Mouse (Mus musculus): ENCODE results near the gene Gadd45b. TPM values are rescaled to one million over a fixed set of nuclear protein-coding genes. Genes with fewer than 3 reads are reported as not detected.

Gadd45b gene
- total RNA-seq (2021): 10 to 100 TPM; 10.9 to 11.1 TPM
- long read RNA-seq, experiment 1, partial matches to known transcripts: 0 of 1 reads
- long read RNA-seq, experiment 1, other reads (novel, unspliced or antisense): 0 of 1 reads
- long read RNA-seq, experiment 2, partial matches to known transcripts: 0 of 5 reads
- long read RNA-seq, experiment 2, other reads (novel, unspliced or antisense): 0 of 5 reads

DNA sequence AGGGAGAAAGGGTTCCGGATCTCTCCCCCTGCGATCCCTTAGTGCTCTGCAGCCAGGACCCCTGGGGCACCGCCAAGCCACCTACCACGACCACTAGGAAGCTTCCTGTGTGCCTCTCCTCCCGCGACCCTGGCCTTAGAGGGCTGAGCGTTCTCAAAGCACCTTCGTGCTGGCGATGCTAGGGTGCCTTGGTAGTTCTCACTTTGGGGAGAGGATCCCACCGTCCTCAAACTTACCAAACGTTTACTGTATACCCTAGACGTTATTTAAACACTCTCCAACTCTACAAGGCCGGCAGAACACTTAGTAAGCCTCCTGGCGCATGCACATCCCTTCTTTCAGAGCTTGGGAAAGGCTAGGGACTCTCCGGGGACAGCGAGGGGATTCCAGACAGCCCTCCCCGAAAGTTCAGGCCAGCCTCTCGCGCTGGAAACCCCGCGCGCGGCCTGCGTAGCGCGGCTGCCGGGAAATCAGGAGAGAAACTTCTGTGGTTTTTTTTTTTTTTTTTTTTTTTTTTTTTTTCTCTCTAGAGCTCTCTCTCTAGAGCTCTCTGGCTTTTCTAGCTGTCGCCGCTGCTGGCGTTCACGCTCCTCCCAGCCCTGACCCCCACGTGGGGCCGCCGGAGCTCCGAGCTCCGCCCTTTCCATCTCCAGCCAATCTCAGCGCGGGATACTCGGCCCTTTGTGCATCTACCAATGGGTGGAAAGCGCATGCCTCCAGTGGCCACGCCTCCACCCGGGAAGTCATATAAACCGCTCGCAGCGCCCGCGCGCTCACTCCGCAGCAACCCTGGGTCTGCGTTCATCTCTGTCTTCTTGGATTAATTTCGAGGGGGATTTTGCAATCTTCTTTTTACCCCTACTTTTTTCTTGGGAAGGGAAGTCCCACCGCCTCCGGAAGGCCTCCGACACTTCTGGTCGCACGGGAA lies at the start of gene Gadd45b:
TSS of gene Gadd45b (plus strand) at position 775 of the 928 bp plus-strand sequence.
- DNase-seq (ENCODE audit: low spot score in 2 of 2): peak; percentile 97

GRCm38 (mm10) chr10:80880131-80880641 lies 49.7 kb upstream of the Gadd45b start:
- DNase-seq (ENCODE audit: low spot score in 2 of 2): no peak

- DNase-seq (ENCODE audit: low spot score in 2 of 2): no peak
Measured at GRCm38 (mm10) chr10:80880901-80881300, 49.0 kb upstream of the Gadd45b start.

- DNase-seq (ENCODE audit: low spot score in 2 of 2): peak in 1 of 2 experiments; percentile 68
Measured at GRCm38 (mm10) chr10:80881301-80881700, 48.6 kb upstream of the Gadd45b start.

DNA sequence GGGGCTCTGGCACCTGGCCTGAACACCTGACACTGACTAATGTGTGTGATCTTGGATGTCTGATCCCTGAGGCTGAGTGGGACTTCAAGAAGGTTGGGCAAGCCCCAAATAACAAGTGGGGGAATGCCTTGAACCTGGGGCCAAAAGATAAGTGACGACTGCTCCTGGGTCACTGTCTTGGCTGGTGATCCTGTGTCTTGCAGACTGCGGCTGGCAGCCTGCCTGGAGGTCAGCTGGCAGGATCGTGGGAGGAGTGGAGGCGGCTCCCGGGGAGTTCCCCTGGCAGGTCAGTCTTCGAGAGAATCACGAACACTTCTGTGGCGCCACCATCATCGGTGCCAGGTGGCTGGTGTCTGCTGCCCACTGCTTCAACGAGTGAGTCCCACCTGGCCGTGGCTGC lies 42.7 kb upstream of the Gadd45b start:
- DNase-seq (ENCODE audit: low spot score in 2 of 2): peak in 1 of 2 experiments; percentile 43

GRCm38 (mm10) chr10:80895100-80895499 lies 34.8 kb upstream of the Gadd45b start:
- DNase-seq (ENCODE audit: low spot score in 2 of 2): no peak

DNA sequence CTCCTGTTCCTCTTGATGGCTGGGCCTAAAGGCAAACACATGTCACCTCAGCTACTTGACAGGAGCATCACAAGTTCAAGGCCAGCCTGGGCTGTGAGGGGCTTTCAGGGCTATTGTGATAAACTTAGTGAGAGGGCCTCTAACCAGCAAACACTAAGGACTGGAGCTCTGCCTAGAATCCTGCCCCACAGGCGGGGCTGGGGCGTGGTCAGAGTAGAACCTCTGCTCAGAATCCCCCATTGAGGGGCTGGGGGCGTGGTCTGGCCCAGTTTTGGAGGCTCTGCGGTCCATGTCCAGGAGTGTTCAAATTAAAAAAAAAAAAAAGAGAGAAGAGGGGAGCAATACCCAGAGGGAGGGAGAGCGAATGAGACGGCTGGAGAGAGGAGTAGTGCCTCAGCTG lies 34.2 kb upstream of the Gadd45b start:
- DNase-seq (ENCODE audit: low spot score in 2 of 2): no peak

DNA sequence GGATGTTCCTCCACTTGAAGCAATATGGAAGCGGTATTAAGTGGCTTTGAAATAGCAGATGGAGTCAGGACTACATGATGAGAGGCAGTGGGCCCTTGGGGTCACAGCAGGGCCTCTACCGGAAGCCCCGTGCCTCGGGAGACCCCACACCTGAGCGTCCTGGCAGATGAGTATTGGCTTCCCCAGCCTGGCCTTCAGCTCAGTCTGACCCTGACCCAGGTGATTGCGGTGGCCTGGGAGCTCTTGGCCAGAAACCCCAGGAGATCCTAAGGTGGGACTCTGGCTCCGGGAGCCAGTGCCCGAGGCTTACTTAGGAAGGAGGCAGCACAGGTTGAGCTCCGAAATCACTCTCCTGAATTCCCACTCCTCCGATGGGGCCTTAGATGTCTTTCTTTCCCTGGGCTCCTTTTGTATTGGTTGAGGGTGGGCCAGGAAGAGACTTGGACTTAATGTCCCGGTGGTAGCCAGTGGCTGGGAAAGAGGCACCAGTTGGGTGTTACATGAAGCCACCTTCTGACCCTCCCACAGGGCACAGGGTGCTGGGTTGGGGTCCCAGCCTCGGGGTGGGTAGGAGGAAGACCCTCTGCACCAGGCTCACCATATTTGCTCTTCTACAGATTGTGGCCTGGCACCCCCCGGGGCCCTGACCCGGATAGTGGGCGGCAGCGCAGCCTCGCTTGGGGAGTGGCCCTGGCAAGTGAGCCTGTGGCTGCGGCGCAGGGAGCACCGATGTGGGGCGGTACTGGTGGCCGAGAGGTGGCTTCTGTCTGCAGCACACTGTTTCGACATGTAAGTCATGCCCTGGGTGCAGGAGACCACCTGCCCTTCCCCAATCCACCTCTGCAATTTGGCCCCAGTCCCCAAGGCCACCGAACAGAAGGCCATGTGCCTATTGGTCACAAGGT lies 33.0 kb upstream of the Gadd45b start:
- no peak for DNase-seq (ENCODE audit: low spot score in 2 of 2)

DNA sequence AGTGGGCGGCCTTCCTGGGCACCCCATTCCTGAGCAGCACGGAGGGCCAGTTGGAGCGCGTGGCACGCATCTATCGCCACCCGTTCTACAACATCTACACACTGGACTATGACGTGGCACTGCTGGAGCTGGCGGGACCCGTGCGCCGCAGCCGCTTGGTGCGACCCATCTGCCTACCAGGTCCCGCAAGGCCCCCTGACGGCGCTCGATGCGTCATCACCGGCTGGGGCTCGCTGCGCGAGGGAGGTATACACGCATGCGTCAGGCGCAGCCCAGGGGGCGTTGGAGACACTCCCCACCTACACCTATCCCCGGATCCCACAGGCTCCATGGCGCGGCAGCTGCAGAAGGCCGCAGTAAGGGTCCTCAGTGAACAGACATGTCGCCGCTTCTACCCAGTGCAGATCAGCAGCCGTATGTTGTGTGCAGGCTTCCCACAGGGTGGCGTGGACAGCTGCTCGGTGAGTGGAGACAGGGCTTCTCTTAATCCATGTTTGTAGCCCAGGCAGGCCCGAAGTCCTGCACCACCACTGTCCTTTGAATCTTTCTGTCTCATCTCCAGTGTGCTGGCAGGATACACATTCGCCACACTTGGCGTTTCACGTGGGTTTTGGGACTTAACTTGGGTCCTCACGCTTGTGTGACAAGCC lies 31.9 kb upstream of the Gadd45b start:
- no peak for DNase-seq (ENCODE audit: low spot score in 2 of 2)

DNA sequence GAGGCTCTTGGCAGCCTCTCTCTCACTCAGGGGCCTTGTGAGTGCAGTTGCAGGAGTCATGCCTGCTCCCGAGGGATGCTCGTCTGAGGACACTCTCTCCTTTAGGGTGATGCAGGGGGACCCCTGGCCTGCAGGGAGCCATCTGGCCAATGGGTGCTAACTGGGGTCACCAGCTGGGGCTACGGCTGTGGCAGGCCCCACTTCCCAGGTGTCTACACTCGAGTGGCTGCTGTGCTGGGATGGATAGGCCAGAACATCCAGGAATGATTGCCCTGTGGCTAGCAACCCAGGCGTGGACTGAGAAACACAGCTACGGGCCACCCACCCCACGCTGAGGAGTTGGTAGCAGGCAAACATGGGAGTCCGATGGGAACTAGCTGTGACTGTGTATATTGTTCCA lies 30.8 kb upstream of the Gadd45b start:
- DNase-seq (ENCODE audit: low spot score in 2 of 2): no peak

DNA sequence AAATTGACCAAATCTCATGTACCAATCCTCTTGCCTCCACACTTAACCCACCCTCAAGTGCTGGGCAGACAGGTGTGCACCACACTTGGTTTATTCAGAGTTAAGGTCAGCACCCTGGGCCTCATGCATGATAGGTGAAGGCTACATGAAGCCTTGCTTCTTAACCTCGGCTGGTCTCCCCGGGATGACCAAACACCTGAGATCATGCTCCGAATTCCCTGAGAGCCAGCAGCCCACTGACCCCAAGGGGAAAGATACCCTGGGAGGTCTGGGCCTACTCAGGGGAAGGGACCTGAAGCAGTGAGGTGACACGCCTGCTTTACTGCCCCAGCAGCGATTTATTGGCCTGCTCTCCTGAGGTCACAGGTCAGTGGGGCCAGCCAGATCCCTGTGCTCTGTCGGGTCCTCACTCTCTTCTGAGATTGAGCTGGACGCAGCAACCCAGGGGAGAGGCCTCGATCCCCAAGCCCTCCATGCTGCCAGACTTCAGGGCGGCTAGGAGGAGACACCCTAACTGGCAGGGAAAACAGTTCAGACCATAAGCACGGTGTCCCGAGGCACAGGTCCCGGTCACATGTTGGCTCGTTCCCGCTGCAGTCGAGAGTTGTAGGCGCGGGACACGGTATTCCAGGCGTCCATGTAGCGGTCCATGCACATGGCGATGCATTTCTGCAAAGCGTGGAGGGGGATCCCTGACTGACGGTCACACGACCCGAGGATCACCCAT lies 30.1 kb upstream of the Gadd45b start:
- no peak for DNase-seq (ENCODE audit: low spot score in 2 of 2)

GRCm38 (mm10) chr10:80900318-80901247 lies 29.3 kb upstream of the Gadd45b start, which contains the start of gene Timm13:
TSS of gene Timm13 (minus strand) at chr10:80900969.
- peak; percentile 78 to 93 for DNase-seq (ENCODE audit: low spot score in 2 of 2)

DNA sequence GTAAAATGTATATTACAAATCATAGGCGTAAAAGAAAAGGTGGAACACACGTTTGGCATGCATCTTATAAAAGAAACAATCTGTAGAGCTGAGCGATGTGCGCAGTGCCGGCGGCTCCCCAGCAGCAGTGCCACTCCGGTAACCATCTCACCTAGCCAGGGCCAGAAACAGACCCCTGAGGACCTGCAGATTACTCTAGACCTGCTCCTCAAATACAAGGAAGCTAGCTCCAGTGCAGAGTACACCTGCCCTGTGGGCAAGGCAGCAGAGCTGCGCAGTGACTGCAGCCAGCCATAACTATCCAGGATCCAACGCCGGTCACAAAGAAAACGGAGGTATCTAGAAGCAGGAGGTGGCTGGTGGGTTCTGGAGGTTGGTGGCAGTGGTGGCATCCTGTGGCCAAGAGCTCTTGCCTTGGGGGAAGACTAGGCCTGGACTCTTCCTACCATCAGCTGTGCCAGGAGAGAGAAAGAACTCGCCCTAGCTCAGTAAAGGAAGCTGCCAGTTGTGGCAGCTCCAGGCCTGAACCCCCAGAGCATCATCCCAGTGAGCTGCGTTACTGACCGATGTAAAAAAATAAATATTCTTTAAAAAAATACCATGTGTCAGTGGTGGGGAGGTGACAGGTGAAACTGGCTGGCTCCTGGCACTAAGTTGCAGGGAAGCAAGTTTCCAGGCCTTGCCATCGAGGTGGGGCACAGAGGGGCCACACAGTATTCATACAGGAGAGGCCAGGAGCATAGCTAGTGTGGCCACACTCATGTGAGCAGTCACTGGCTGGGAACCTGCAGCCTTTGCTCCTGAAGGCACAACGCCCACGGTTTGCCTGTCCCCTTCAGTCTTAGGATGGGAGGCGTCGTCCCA lies 28.2 kb upstream of the Gadd45b start:
- DNase-seq (ENCODE audit: low spot score in 2 of 2): no peak

GRCm38 (mm10) chr10:80902273-80902940 lies 27.5 kb upstream of the Gadd45b start:
- DNase-seq (ENCODE audit: low spot score in 2 of 2): no peak

GRCm38 (mm10) chr10:80903282-80903681 lies 26.6 kb upstream of the Gadd45b start:
- no peak for DNase-seq (ENCODE audit: low spot score in 2 of 2)

DNA sequence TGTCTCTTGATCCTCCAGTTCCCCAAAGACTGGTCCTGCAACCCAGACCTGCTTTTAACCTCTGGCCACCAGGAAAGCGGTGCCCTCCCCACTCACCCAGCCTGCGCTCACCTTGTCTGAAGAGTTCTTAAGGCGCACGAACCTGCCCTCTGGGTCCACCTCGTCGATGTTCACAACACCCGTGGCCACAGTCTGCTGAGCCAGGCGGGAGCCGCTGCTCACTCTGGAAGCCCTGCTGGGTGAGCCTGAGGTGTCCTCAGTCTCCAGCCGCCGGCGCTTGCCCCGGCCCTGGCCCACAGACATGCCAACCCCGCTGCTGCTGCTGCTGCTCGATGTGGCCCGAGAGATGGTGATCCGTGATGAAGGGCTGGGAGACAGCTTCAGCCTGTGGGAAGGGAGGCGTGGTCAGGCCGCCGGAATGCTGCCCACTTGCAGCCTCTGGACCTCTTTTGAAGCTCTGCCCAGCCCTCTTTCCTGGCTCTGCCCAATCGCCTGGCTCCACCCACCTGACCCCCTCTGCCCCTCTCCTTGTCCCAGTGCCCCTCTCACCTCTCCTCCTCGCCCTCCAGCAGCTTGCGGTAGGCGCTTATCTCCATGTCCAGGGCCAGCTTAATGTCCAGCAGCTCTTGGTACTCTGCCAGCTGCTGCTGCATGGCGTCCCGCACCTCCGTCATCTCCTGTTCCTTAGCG lies 25.7 kb upstream of the Gadd45b start:
- DNase-seq (ENCODE audit: low spot score in 2 of 2): no peak

DNA sequence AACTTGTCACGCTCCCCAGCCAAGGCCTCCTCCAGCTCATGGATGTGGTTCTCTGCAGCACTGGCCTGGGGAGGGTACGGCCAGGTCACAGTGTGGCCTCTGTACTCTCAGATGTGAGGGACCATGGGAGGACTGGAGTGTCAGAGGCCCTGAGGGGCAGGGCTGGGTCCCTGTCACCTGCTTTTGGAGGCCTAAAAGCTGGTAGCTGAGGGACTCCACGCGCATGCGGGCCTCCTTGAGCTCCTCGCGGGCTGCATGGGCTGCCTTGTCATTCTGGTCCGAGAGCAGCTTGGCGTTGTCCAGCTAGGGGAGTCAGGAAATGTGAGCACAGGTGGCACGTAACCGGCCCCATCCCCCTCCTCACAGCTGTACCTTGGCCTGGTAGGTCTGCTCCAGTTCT lies 25.2 kb upstream of the Gadd45b start:
- DNase-seq (ENCODE audit: low spot score in 2 of 2): no peak
